Mouse (Mus musculus) lung, adult 2 months (tissue): Measurements from ENCODE around the gene Prl3a1. TPM values are rescaled to one million over a fixed set of nuclear protein-coding genes. Genes with fewer than 3 reads are reported as not detected.

ENCODE experiments used
- DNase-seq: peaks from one replicate; pipeline ENCODE4 v3.0.0; 2022
- H3K4me1 ChIP-seq: fragments of 200-500 bp; 2 replicates; pipeline ENCODE4 v1.6.1; 2011; ENCODE audit warnings: low read length; ENCODE audit not compliant: control insufficient read depth, insufficient read depth
- H3K4me3 ChIP-seq: fragments of 200-500 bp; replicated peaks from 2 replicates; pipeline ENCODE3; 2011; ENCODE audit warnings: low read depth, mild to moderate bottlenecking, control low read depth, low read length; ENCODE audit errors: extremely low read depth
- CTCF ChIP-seq: fragments of 200-500 bp; IDR thresholded peaks from 2 replicates; pipeline ENCODE4 v1.5.1; 2011; ENCODE audit warnings: mild to moderate bottlenecking, low read length, control low read depth; ENCODE audit not compliant: insufficient read depth
- POLR2A ChIP-seq: fragments of 200-500 bp; IDR thresholded peaks from 2 replicates; pipeline ENCODE4 v1.6.1; 2011; ENCODE audit warnings: low read depth, mild to moderate bottlenecking, control low read depth, low read length, borderline replicate concordance; ENCODE audit errors: extremely low read depth
- WGBS: fragments of 180-500 bp; shearing (Covaris S2); methylation state at CpG from one replicate; pipeline ENCODE4 v1.1.7; 2018; 5-methylcytosine and 5-hydroxymethylcytosine counted together
- polyA plus RNA-seq: library from polyadenylated mRNA; depleted of rRNA; stranded (reverse); fragments of >200 nt; gene quantifications from 2 replicates; pipeline ENCODE4 v1.2.3, GENCODE M21; 2012; rRNA removed

Gene Prl3a1
- not detected in 2 replicates for polyA plus RNA-seq

DNA sequence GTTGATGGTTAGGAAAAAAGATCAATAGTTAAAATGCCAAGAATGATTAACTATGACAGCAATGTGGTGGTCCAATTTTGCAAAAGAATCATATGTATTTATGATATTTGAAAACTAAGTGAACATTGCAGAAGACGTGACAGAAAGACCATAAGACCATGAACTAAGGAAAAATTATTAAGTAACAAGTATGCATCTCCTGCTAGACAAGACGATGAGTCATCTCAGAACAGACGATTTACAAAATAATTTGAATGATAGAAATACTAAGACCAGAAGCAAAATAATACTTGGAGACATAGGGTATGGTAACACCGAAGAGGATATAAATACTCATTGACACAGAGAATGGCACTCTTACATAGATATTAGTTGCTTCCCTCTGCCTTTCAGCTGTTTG lies at the start of gene Prl3a1:
Gene Prl3a1 (plus strand): TSS at position 301 of the 400 bp plus-strand sequence.
- WGBS: 77% methylated on average over 4 of the region's 4 CpGs
- TF ChIP-seq CTCF (no peak), POLR2A (no peak)
- Histone ChIP-seq H3K4me3 (no peak within 1 kb of the TSS), H3K4me1 (no peaks in the 10 kb centered on the region)
- DNase-seq: no peak

- 96% methylated on average over 1 of the region's 1 CpGs for WGBS
- TF ChIP-seq POLR2A: no peak
- TF ChIP-seq CTCF: no peak
- no peak within 1 kb of the TSS for H3K4me3 ChIP-seq
- H3K4me1 ChIP-seq: no peaks in the 10 kb centered on the region
- DNase-seq: no peak
These were observed 17.7 kb upstream of the Prl3a1 start, which contains the start of gene Prl3b1 for GRCm38 (mm10) chr13:27241547-27241946. TSS of gene Prl3b1 (plus strand) at chr13:27241847.

DNA sequence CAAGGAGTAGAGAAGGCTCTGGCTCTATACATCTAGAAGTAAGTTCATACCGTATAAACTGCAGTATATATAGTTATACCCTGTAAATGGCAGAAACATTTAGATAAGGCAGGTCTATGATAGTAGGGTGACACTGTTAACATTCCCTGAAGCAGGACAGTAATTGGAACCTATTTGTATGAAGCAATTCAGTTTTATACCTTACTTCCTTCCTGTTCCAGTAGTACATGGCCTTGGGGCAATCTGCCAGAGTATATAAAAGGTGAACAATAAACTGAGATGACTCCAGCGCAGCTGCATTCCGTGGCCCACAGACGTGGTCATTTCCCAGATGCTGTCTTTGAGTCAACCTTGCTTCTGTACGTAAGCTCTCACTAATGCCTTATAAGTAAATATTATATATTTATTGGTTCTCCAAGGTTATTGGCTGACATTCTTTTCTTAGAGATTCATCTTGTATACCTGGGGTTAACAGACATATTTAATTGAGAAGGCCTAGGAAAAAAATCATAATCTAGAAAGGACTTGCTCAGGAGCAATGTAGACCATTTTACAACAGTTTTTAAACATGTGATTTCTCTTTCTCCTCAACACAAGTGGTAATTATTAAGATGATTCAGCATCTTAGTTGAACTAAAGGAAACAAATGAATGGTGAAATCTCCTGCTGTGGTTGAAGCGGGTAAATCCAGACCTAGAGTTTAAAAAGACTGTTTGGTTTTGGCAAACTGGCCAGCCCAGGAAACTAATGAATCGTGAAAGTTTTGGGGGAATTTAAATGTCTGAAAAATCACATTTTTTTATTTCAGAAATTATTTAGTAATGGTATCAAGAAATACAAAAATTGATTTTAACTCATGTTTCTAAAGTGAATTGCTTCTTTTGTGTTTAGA lies 53.3 kb downstream of the Prl3a1 start, which contains the start of gene Prl6a1:
Gene Prl6a1 (plus strand): TSS at position 294 of the 892 bp plus-strand sequence.
- H3K4me1 ChIP-seq: no peaks in the 10 kb centered on the region
- no peak for DNase-seq
- TF ChIP-seq POLR2A (no peak), CTCF (no peak)
- H3K4me3 ChIP-seq: no peak within 1 kb of the TSS
- 64% methylated on average over 7 of the region's 7 CpGs for WGBS

Other genes starting within 250 kb of the Prl3a1 start
- not detected in 2 replicates for gene Prl, start 201.9 kb upstream of the Prl3a1 start, polyA plus RNA-seq
- gene Prl3d1, start 165.2 kb upstream of the Prl3a1 start, polyA plus RNA-seq: not detected in 2 replicates
- gene Prl3d2, start 137.7 kb upstream of the Prl3a1 start, polyA plus RNA-seq: not detected in 2 replicates
- gene Prl3d3, start 102.6 kb upstream of the Prl3a1 start, polyA plus RNA-seq: not detected in 2 replicates
- not detected in 2 replicates for gene Prl3c1, start 62.8 kb upstream of the Prl3a1 start, polyA plus RNA-seq
- gene Prl3b1, start 17.6 kb upstream of the Prl3a1 start, polyA plus RNA-seq: not detected in 2 replicates
- not detected in 2 replicates for gene Prl6a1, start 53.2 kb downstream of the Prl3a1 start, polyA plus RNA-seq
- not detected in 2 replicates for gene Prl8a2, start 86.2 kb downstream of the Prl3a1 start, polyA plus RNA-seq
- not detected in 2 replicates for gene Prl2b1, start 131.4 kb downstream of the Prl3a1 start, polyA plus RNA-seq
- not detected in 2 replicates for gene Prl8a6, start 179.3 kb downstream of the Prl3a1 start, polyA plus RNA-seq